Mouse (Mus musculus): Measurements from ENCODE around the gene Rock2.
A peak's percentile ranks its signal among the peaks of the same experiment; 100 is the strongest.

Gene Rock2

GRCm38 (mm10) chr12:16894396-16895220, at the start of gene Rock2:
TSS of gene Rock2 (plus strand) at chr12:16894895.
- peak; percentile 75 for DNase-seq (ENCODE audit: low read depth, low spot score)

GRCm38 (mm10) chr12:16847204-16847792, 47.4 kb upstream of the Rock2 start:
- DNase-seq (ENCODE audit: low read depth, low spot score), result no peak

GRCm38 (mm10) chr12:16848501-16848900, 46.2 kb upstream of the Rock2 start:
- no peak for DNase-seq (ENCODE audit: low read depth, low spot score)

GRCm38 (mm10) chr12:16849821-16850220, 44.9 kb upstream of the Rock2 start:
- no peak for DNase-seq (ENCODE audit: low read depth, low spot score)

- peak; percentile 73 for DNase-seq (ENCODE audit: low read depth, low spot score)
Observed at GRCm38 (mm10) chr12:16850431-16851375, 44.0 kb upstream of the Rock2 start.

GRCm38 (mm10) chr12:16853431-16854165, 41.1 kb upstream of the Rock2 start:
- DNase-seq (ENCODE audit: low read depth, low spot score), result peak; percentile 25

- peak; percentile 69 for DNase-seq (ENCODE audit: low read depth, low spot score)
Observed at GRCm38 (mm10) chr12:16855632-16856305, 38.9 kb upstream of the Rock2 start.

- no peak for DNase-seq (ENCODE audit: low read depth, low spot score)
Observed at GRCm38 (mm10) chr12:16856306-16856679, 38.4 kb upstream of the Rock2 start.

DNA sequence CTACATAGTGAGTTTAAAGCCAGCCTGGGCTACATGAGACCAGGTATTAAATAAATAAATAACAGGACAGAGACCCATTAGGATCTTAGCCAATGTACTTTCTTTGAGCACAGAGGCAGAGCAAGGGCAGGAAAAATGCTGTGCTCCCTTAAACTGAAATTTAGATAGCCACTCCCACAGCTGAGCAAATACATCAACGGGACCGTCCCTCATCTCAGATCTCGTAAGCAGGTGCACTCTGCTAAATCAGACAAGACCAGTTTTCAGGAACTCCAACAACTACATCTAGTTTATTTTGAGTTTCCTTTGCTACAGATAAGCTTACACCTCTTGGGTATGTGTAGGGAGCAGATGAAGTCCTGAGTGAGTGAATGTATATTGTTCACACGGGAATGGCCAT, 36.6 kb upstream of the Rock2 start:
- DNase-seq (ENCODE audit: low read depth, low spot score), result no peak

GRCm38 (mm10) chr12:16859781-16860180, 34.9 kb upstream of the Rock2 start:
- DNase-seq (ENCODE audit: low read depth, low spot score), result no peak

GRCm38 (mm10) chr12:16860533-16860932, 34.2 kb upstream of the Rock2 start:
- no peak for DNase-seq (ENCODE audit: low read depth, low spot score)

DNA sequence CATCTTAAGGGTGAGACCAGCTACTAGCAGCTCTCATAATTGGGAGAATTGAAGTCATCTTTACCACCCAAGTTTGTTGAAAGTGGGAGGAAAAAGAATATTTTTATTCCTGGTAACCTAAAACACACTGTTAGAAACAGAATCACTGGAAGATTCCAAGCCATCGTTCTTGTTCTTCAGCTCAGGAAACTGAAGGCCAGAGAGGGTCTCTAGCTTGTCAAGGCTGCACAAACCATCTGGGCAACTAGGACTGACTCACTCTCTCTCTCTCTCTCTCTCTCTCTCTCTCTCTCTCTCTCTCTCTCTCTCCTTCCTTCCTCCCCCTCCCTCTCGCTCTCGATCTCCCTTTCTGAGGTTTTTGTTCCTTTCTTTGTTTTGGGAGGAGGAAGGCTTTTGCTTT, 33.7 kb upstream of the Rock2 start:
- DNase-seq (ENCODE audit: low read depth, low spot score), result no peak

GRCm38 (mm10) chr12:16864477-16864876, 30.2 kb upstream of the Rock2 start:
- DNase-seq (ENCODE audit: low read depth, low spot score), result no peak

GRCm38 (mm10) chr12:16865871-16866270, 28.8 kb upstream of the Rock2 start:
- no peak for DNase-seq (ENCODE audit: low read depth, low spot score)

GRCm38 (mm10) chr12:16866460-16866859, 28.2 kb upstream of the Rock2 start:
- DNase-seq (ENCODE audit: low read depth, low spot score), result no peak

- DNase-seq (ENCODE audit: low read depth, low spot score), result peak; percentile 34
Observed at GRCm38 (mm10) chr12:16867306-16867705, 27.4 kb upstream of the Rock2 start.

DNA sequence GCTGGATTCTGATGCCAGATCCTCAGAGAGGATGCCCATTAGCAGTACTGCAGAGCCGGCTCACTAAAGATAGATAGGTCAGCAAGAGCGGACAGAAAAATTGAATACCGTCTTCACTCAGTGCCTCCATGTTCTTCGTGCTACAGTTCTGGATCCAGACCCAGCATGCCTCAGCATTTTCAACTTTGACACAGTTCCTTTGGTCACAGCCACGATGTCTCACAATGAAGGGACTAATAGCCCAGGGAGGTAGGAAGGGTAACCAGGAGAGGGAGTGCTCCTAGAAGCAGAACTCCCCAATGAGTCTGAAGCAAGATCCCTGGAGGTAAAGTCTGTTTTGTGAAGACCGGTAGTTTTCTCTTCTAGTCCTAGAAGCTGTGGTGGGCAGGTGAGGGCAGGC, 26.1 kb upstream of the Rock2 start:
- no peak for DNase-seq (ENCODE audit: low read depth, low spot score)

DNA sequence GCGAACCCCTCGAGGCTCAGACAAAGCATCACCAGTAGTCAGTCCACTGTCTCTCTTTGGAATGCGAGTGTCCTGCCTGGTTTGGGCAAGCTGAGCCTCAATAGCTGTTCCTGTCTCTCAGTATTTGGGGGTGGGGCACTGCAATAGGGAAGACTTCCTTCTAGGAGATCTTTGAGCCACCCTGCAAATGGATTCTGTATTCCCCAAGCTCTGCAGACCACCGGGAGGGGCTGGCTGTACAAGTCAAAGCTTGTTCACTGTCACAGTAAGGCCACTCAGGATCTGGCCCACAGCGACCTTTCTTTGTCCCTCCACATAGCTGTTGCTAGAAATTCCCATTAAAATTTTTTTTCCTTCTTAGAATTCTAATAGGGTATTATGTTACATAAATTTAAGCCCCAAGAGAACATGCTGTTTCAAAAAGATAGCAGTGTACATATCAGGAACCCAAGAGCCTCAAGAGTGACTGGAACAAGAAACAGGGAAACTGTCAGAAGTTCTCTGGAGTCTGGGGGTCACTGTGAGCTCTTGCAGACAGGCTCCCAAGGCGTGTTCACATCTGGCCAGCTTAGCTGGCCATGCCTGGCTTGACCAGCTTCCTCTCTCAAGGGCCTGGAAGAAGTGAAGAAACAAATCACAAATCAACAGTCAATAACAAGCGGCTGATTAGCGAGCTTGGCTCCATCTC, 25.5 kb upstream of the Rock2 start:
- no peak for DNase-seq (ENCODE audit: low read depth, low spot score)

- no peak for DNase-seq (ENCODE audit: low read depth, low spot score)
Observed at GRCm38 (mm10) chr12:16869870-16870404, 24.8 kb upstream of the Rock2 start.

All from ES-CJ7 (cell line).